Mouse (Mus musculus): ENCODE measurements at regions not wholly inside any gene's neighbourhood (a gene's known extent, or its start where the extent isn't known, plus 50 kb on each side); places are given as distances from the start of the nearest gene placed in this dataset.
"Not testable (repeated sequence)": the region's sequence is repeated elsewhere in the genome, so short reads cannot be mapped to it uniquely, and the experiment has no call there.

DNA sequence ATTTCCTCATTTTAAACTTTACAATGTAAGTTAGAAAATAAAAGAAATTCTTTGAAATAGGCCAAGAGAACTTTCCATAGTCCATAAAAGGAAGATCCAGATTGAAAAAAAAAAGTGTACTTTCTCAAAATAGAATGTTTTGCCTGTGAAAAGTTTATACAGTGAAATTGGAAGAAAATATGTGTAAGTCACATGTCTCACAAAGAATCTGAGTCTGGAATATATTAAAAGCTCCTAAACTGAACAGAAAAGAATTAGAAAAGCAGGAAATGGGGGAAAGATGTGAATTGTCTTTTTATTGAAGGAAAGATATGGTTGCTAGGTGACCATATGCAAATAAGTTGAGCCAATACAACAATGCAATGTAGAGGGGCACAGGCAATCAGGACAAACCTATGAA lies 197.7 kb upstream of the Gm20594 start:
- no peak overlapping the region for H3K4me3 ChIP-seq (replicated peaks; ENCODE audit: insufficient read depth, low read depth, low read length)
- no peaks in the 10 kb centered on the region for H3K4me1 ChIP-seq (ENCODE audit: control insufficient read depth, insufficient read depth, low read length)
- no peak for DNase-seq
- no peak overlapping the region for H3K27ac ChIP-seq (ENCODE audit: insufficient read depth, low read length)
- TF ChIP-seq POLR2A (IDR thresholded peaks at IDR 0.05; ENCODE audit: borderline replicate concordance, insufficient read depth, low read length) (no peak), CTCF (IDR thresholded peaks at IDR 0.05; ENCODE audit: borderline replicate concordance, insufficient read depth, low read depth, low read length) (no peak)
- no peaks in the 10 kb centered on the region for H3K27me3 ChIP-seq (ENCODE audit: control insufficient read depth, insufficient read depth, low read length)

DNA sequence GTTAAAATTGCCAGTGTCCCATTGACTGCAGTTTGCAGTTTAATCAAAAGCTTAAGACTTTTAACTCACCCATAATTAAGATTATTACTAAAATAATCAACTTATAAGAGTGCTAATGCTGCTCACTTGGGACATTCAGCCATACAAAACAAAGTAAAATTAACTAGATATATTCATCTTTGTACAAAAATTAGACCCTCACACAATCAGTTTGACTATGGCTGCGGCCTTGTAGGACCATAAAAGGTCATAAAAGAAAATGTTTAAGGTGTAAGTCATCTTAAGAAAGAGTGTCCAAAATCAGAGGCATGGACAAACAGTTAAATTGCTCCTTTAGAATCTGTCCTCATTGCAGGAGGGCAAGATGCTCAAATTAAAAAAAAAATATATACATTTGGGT lies 186.0 kb upstream of the Gm20594 start:
- 64% methylated on average over 1 of the region's 1 CpGs for WGBS
- not testable (repeated sequence) for H3K27ac ChIP-seq (ENCODE audit: insufficient read depth, low read length); H3K4me3 ChIP-seq (replicated peaks; ENCODE audit: insufficient read depth, low read depth, low read length); H3K4me1 ChIP-seq (ENCODE audit: control insufficient read depth, insufficient read depth, low read length); H3K27me3 ChIP-seq (ENCODE audit: control insufficient read depth, insufficient read depth, low read length)
- DNase-seq: peak in 1 of 2 experiments; percentile 13

DNA sequence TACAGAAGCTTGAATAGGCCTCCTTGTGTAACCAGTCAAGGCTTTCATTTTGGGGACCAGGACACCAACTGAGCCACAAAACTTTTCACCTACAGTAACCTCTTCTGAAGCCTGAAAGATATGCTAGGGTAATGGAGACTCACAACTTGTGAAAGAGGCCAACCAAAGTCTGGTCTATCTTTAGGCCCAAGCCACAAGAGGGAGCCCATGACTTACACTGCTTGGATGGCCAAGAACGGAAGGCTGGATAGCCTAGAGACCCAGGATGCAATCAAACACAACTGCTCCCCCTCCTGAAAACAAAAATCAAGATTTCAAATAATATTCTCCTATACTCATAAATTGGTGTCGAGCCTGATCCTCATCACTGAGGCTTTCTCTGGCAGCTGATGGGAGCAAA lies 166.4 kb upstream of the Gm20594 start:
- no peak overlapping the region for H3K4me3 ChIP-seq (replicated peaks; ENCODE audit: insufficient read depth, low read depth, low read length)
- WGBS: 70% methylated on average over 2 of the region's 2 CpGs
- TF ChIP-seq CTCF (IDR thresholded peaks at IDR 0.05; ENCODE audit: borderline replicate concordance, insufficient read depth, low read depth, low read length) (no peak), POLR2A (IDR thresholded peaks at IDR 0.05; ENCODE audit: borderline replicate concordance, insufficient read depth, low read length) (no peak)
- no peaks in the 10 kb centered on the region for H3K4me1 ChIP-seq (ENCODE audit: control insufficient read depth, insufficient read depth, low read length)
- no peak overlapping the region for H3K27ac ChIP-seq (ENCODE audit: insufficient read depth, low read length)
- DNase-seq: no peak
- no peaks in the 10 kb centered on the region for H3K27me3 ChIP-seq (ENCODE audit: control insufficient read depth, insufficient read depth, low read length)

All from cerebellum, adult 2 months (tissue).